ENCODE assay signal across 8 mouse cellular contexts in the genomic region with DNA sequence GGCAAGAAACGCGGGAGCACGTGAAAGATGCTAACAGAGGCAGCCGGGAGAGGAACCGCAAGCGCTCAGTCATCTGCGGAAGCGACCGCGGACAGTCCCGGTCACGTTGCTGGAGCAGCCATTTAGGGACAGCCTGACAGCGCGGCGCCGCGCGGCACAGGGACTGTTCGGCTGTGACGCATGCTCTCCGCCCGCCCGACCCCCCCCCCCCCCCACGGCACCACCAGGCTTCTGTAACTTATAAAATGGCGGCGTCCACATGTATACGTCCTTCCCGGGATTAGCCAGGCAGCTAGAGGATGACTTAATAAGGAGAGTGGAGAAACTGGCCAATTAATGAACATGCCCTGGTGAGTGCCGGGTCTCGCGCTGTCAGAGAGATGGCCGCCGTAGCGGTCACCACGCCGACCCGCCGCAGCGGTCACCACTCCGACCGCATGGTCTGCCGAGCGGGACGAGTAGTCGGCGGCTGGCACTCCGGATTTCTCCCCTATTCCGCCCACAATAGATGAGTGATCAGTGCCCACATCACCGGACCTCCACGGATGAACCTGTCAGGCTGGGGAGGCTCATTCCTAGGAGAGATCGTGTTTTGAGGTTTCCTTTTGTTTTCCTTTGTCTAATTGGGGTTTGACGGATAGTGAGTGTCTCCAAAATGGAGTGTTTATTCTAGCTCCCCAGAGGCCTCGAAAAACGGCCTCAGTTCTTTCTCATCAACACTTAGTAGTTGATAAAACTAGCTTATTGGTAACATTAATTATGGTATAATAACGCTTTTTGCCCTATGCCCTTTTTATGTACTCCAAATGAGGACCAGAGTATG.
DNase-seq lines count a peak whose midpoint lies in the region; ATAC-seq and TF ChIP-seq lines count a peak whose summit lies in the region.

No protein-coding gene starts in this region.

- peak overlapping the region; percentile 87 for H3K27ac ChIP-seq in lung, postnatal 0 days (ENCODE audit: low read length)

- H3K36me3 ChIP-seq in lung, postnatal 0 days (ENCODE audit: insufficient read depth, low read length): no peaks in the 10 kb centered on the region

- ATAC-seq in frontal cortex, adult (ENCODE audit: low TSS enrichment): peak; percentile 93
- ATAC-seq in hematopoietic stem cell, adult 5-6 weeks (replicated peaks in 1 of 2; ENCODE audit: insufficient read depth in 1 of 2, low FRiP score in 2 of 2, low TSS enrichment in 1 of 2, low read depth in 1 of 2, poor library complexity in 2 of 2, severe bottlenecking in 2 of 2): peak; percentile 96 to 98
- ATAC-seq in lung, postnatal 0 days: peak; percentile 98

- peak overlapping the region; percentile 62 for H3K4me3 ChIP-seq in lung, postnatal 0 days (ENCODE audit: low read depth, low read length)

- peak overlapping the region; percentile 59 for H3K9ac ChIP-seq in lung, postnatal 0 days (replicated peaks; ENCODE audit: low read depth)

- no peak for TF ChIP-seq CTCF in lung, postnatal 0 days (IDR thresholded peaks at IDR 0.05)

- H3K9me3 ChIP-seq in lung, postnatal 0 days (ENCODE audit: low read length): no peaks in the 10 kb centered on the region

- no peaks in the 10 kb centered on the region; the same call in 1 of the 2 replicates for H3K4me1 ChIP-seq in lung, postnatal 0 days (ENCODE audit: insufficient read depth, low read depth, low read length)

- TF ChIP-seq EP300 in lung, postnatal 0 days (IDR thresholded peaks at IDR 0.05): no peak

- H3K27me3 ChIP-seq in lung, postnatal 0 days (replicated peaks; ENCODE audit: insufficient read depth, low read length): no peaks in the 10 kb centered on the region

- under 1% methylated on average over 32 of the region's 55 CpGs for WGBS in lung, postnatal 0 days

- peak; percentile 72 for DNase-seq in MEL-GATA-1-ER (ENCODE audit: extremely low read depth, low read depth)
- DNase-seq in cerebellum, adult 9-10 months: peak; percentile 79
- peak; percentile 43 to 79 for DNase-seq in layer of hippocampus, postnatal 10 days (ENCODE audit: low spot score in 2 of 2)
- DNase-seq in lung, postnatal 0 days (ENCODE audit: low spot score): peak; percentile 85
- peak; percentile 39 for DNase-seq in ovary, adult 18-20 months (ENCODE audit: low spot score)
- DNase-seq in thymus, adult 18-20 months: peak; percentile 41 to 72

- H3K4me2 ChIP-seq in lung, postnatal 0 days (replicated peaks; ENCODE audit: low read depth, low read length): peak overlapping the region; percentile 55

Comparison
In these comparisons a context has a peak if more than half of its experiments do, and no peak if none do; other contexts are left out.
1. Peak in every context shown above with its lines: DNase-seq, ATAC-seq, H3K4me3 ChIP-seq and H3K27ac ChIP-seq.